Mouse (Mus musculus) kidney, adult 2 months (tissue): Measurements from ENCODE around the gene Prdx2. TPM values are rescaled to one million over a fixed set of nuclear protein-coding genes. Genes with fewer than 3 reads are reported as not detected.
A peak's percentile ranks its signal among the peaks of the same experiment; 100 is the strongest.

Experiments
- DNase-seq: peaks from one replicate; pipeline ENCODE4 v3.0.0; 2021
- H3K27ac ChIP-seq: fragments of 200-500 bp; 2 replicates; pipeline ENCODE4 v1.5.1; 2012; ENCODE audit warnings: low read depth, low read length, control low read depth, inconsistent platforms; ENCODE audit not compliant: insufficient read depth
- H3K27me3 ChIP-seq: fragments of 200-500 bp; replicated peaks from 2 replicates; pipeline ENCODE4 v1.6.1; 2012; ENCODE audit warnings: mild to moderate bottlenecking, moderate library complexity, low read length, inconsistent platforms; ENCODE audit not compliant: control insufficient read depth, insufficient read depth
- H3K36me3 ChIP-seq: fragments of 200-500 bp; 2 replicates; pipeline ENCODE4 v1.6.1; 2012; ENCODE audit warnings: mild to moderate bottlenecking, moderate library complexity, low read length, inconsistent platforms; ENCODE audit not compliant: control insufficient read depth, insufficient read depth
- H3K4me1 ChIP-seq: fragments of 200-500 bp; 2 replicates; pipeline ENCODE4 v1.6.1; 2011; ENCODE audit warnings: low read length; ENCODE audit not compliant: control insufficient read depth, insufficient read depth
- H3K4me3 ChIP-seq: fragments of 200-500 bp; 2 replicates; pipeline ENCODE4 v1.5.1; 2011; ENCODE audit warnings: mild to moderate bottlenecking, low read depth, low read length, control low read depth; ENCODE audit not compliant: insufficient read depth
- CTCF ChIP-seq: fragments of 200-500 bp; conservative IDR thresholded peaks from 2 replicates; pipeline ENCODE4 v1.5.1; 2011; ENCODE audit warnings: low read depth, mild to moderate bottlenecking, control low read depth, low read length, moderate library complexity, mixed read lengths; ENCODE audit not compliant: insufficient read depth, insufficient read length
- POLR2A ChIP-seq: fragments of 200-500 bp; IDR thresholded peaks from one replicate; pipeline ENCODE4 v1.6.1; 2011; ENCODE audit warnings: low read depth, low read length, control low read depth
- WGBS: fragments of 180-500 bp; shearing (Covaris S2); methylation state at CpG from one replicate; pipeline ENCODE4 v1.1.7; 2018; 5-methylcytosine and 5-hydroxymethylcytosine counted together
- polyA plus RNA-seq: library from polyadenylated mRNA; depleted of rRNA; stranded (reverse); fragments of >200 nt; gene quantifications from 2 replicates; pipeline ENCODE4 v1.2.3, GENCODE M21; 2012; rRNA removed

Prdx2 gene
- polyA plus RNA-seq, 1 experiment: 376 TPM

DNA sequence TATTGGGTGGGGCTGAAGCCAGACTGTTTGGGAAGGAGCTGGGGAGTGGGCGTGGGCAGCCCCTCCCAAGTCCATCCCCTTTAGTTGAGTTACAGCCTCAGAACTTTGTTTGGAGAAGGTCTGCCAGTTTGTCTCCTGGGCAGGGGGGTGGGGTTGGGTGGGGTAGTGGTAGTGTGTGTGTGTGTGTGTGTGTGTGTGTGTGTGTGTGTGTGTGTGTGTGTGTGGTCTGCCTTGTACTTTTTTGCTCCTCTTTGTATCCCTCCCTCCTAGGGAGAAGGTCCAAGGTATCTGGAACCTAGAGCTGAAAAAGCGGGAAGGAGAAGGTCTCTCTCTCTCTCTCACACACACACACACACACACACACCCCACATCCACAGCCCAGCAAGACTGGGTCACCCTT, 45.0 kb downstream of the Prdx2 start, which contains the start of gene Best2:
TSS of gene Best2 (minus strand) at position 101 of the 400 bp plus-strand sequence.
- H3K4me1 ChIP-seq: no peaks in the 10 kb centered on the region
- H3K27me3 ChIP-seq: no peaks in the 10 kb centered on the region
- WGBS: 67% methylated on average over 2 of the region's 2 CpGs
- no peaks in the 10 kb centered on the region for H3K36me3 ChIP-seq
- H3K4me3 ChIP-seq: peak within 1 kb of the TSS; percentile 33; the same call in 1 of the 2 replicates
- DNase-seq: no peak
- TF ChIP-seq POLR2A (no peak), CTCF (no peak)
- H3K27ac ChIP-seq: no peak within 1 kb of the TSS

DNA sequence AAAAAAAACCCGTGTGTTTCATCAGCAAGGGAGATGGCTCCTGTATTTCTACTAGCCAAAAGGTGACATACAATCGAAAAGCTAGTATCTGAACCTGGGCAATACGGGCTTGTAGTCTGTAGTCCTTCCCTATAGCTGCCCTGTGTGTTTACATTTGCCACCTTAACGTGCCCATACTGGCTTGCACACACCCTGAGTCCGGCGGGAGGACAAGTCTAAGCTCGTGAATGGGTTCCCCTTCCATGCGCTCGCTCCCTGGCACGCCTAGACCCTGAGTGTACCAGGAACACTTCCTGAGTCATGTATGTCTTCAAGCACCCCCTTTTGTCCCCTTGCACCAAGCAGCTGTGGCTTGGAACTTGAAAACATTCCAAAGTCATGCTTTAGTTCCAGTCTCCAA, 47.3 kb downstream of the Prdx2 start:
- no peaks in the 10 kb centered on the region; the same call in 1 of the 2 replicates for H3K36me3 ChIP-seq
- whole genome bisulfite sequencing: 67% methylated on average over 10 of the region's 10 CpGs
- H3K27me3 ChIP-seq: no peaks in the 10 kb centered on the region
- no peak overlapping the region for H3K27ac ChIP-seq
- DNase-seq: no peak
- no peak overlapping the region for H3K4me3 ChIP-seq
- H3K4me1 ChIP-seq: no peaks in the 10 kb centered on the region
- TF ChIP-seq POLR2A (no peak), CTCF (no peak)

DNA sequence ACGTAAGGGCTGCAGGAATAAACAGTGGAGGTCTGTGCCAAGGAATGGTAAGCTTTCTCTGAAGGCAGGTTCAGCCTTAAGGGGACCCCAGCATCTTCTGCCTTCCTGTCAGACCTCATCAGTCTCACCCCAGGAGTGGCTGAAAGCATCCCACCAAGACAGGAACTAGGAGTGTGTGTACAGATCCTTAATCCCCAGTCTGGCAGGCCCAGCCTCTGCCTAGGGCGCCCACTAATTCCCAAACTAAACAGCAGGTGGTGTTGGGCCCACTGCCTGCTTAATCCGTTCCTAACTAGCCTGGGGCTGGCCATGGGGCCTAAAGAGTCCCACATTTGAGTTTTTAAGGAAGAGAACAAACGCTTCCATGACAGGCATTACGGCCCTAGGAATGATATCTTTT, 47.8 kb downstream of the Prdx2 start:
- Histone ChIP-seq H3K27me3 (no peaks in the 10 kb centered on the region), H3K36me3 (no peaks in the 10 kb centered on the region; the same call in 1 of the 2 replicates), H3K4me1 (no peaks in the 10 kb centered on the region), H3K27ac (no peak overlapping the region), H3K4me3 (no peak overlapping the region)
- DNase-seq: no peak
- 68% methylated on average over 5 of the region's 5 CpGs for WGBS
- TF ChIP-seq POLR2A: no peak
- no peak for TF ChIP-seq CTCF

DNA sequence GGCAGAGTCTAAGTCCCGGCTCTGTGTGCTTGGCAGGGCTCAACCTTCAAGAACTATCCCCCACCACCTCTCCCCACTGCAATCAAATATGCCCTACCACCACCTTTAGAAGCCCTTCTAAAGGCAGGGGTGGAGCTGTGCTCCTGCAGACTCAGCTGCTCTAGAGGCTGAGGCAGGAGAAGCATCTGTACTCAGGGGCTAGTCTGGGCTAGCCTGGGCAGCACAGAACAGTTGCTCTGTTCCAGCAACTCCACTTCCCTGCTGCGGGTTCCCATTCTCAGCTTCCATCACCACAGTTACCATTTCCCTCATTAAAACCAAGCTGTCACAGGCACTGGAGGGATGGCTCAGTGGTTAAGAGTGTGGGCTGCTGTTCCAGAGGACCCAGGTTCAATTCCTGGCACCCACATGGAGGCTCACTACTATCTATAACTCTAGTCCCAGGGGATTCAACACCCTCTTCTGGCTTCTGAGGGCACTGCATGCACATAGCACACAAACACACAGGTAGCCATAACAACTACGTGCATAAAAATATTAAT, 52.2 kb downstream of the Prdx2 start:
- H3K36me3 ChIP-seq: no peaks in the 10 kb centered on the region; the same call in 1 of the 2 replicates

DNA sequence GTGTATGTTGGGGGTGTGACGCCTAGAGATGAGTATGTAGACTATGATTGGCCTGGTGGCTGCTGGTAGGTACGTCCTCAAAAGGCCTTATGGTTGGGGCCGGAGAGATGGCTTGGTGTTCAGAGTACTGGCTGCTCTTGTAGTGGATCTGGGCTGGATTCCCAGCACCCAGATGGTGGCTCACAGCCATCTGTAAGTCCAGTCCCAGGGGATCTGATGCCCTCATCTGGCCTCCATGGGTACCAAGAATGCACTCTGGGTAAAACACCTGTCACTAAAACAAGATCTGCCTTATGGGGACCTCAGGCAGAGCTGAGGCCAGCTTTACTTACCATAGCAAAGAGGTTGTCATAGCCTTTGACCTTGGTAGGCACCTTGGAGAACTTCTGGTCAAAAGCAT, 54.5 kb downstream of the Prdx2 start:
- WGBS: 93% methylated on average over 3 of the region's 3 CpGs
- Histone ChIP-seq H3K4me3 (0 out of 2 replicates have a peak overlapping the region, but pooled peaks have one; percentile 96), H3K36me3 (no peaks in the 10 kb centered on the region; the same call in 1 of the 2 replicates), H3K27me3 (no peaks in the 10 kb centered on the region), H3K27ac (no peak overlapping the region), H3K4me1 (peaks cover 19% of the 10 kb centered on the region)
- TF ChIP-seq POLR2A: no peak
- TF ChIP-seq CTCF: no peak
- DNase-seq: no peak

More for the DNA sequence above, 52.2 kb downstream of the Prdx2 start:
- H3K4me1 ChIP-seq: peaks cover 11% of the 10 kb centered on the region
- H3K27me3 ChIP-seq: no peaks in the 10 kb centered on the region
- TF ChIP-seq CTCF: no peak
- TF ChIP-seq POLR2A: no peak
- no peak for DNase-seq
- no peak overlapping the region for H3K4me3 ChIP-seq
- H3K27ac ChIP-seq: no peak overlapping the region
- WGBS: 93% methylated on average over 3 of the region's 3 CpGs

Other genes starting within 250 kb of the Prdx2 start
- gene G430095P16Rik, start 246.6 kb upstream of the Prdx2 start, polyA plus RNA-seq: 0.65 and 0.81 TPM in 2 replicates
- gene Nfix, start 169.2 kb upstream of the Prdx2 start, polyA plus RNA-seq: 17.7 and 22.1 TPM in 2 replicates
- 4.4 and 4.5 TPM in 2 replicates for gene Dand5, start 146.8 kb upstream of the Prdx2 start, polyA plus RNA-seq
- 24.2 and 41.0 TPM in 2 replicates for gene Gadd45gip1, start 138.1 kb upstream of the Prdx2 start, polyA plus RNA-seq
- gene Rad23a, start 128.9 kb upstream of the Prdx2 start, polyA plus RNA-seq: 73.0 TPM in 2 replicates
- gene Calr, start 122.7 kb upstream of the Prdx2 start, polyA plus RNA-seq: 316 and 337 TPM in 2 replicates
- gene Farsa, start 112.6 kb upstream of the Prdx2 start, polyA plus RNA-seq: 37.5 and 37.6 TPM in 2 replicates
- gene Syce2, start 97.5 kb upstream of the Prdx2 start, polyA plus RNA-seq: 0.87 and 1.7 TPM in 2 replicates
- gene Gcdh, start 75.7 kb upstream of the Prdx2 start, polyA plus RNA-seq: 700 TPM in 2 replicates
- gene Klf1, start 67.7 kb upstream of the Prdx2 start, polyA plus RNA-seq: 3.2 and 6.0 TPM in 2 replicates
- gene Dnase2a, start 61.0 kb upstream of the Prdx2 start, polyA plus RNA-seq: 19.0 and 20.1 TPM in 2 replicates
- 0.18 and 0.38 TPM in 2 replicates for gene Mast1, start 32.2 kb upstream of the Prdx2 start, polyA plus RNA-seq
- gene Rtbdn, start 22.6 kb upstream of the Prdx2 start, polyA plus RNA-seq: not detected in 2 replicates
- gene Gm49661, start 154 bp upstream of the Prdx2 start, polyA plus RNA-seq: not detected in 2 replicates
- gene Rnaseh2a, start 180 bp downstream of the Prdx2 start, polyA plus RNA-seq: 29.4 and 34.4 TPM in 2 replicates
- 19.2 and 20.9 TPM in 2 replicates for gene Junb, start 9.1 kb downstream of the Prdx2 start, polyA plus RNA-seq
- 34.5 and 34.6 TPM in 2 replicates for gene Hook2, start 21.0 kb downstream of the Prdx2 start, polyA plus RNA-seq
- not detected in 2 replicates for gene Best2, start 44.9 kb downstream of the Prdx2 start, polyA plus RNA-seq
- gene Asna1, start 55.7 kb downstream of the Prdx2 start, polyA plus RNA-seq: 266 and 270 TPM in 2 replicates
- 103 and 111 TPM in 2 replicates for gene Trir, start 57.2 kb downstream of the Prdx2 start, polyA plus RNA-seq
- 36.1 and 45.0 TPM in 2 replicates for gene Tnpo2, start 67.3 kb downstream of the Prdx2 start, polyA plus RNA-seq
- 32.6 and 39.6 TPM in 2 replicates for gene Fbxw9, start 90.5 kb downstream of the Prdx2 start, polyA plus RNA-seq
- gene Gm5741, start 98.4 kb downstream of the Prdx2 start, polyA plus RNA-seq: 0.91 TPM in 1 of 2 replicates, not detected in the other
- 26.0 and 30.8 TPM in 2 replicates for gene Dhps, start 102.2 kb downstream of the Prdx2 start, polyA plus RNA-seq
- 141 and 157 TPM in 2 replicates for gene Wdr83os, start 111.2 kb downstream of the Prdx2 start, polyA plus RNA-seq
- gene Wdr83, start 111.7 kb downstream of the Prdx2 start, polyA plus RNA-seq: 33.7 and 37.7 TPM in 2 replicates
- 111 and 116 TPM in 2 replicates for gene Man2b1, start 113.7 kb downstream of the Prdx2 start, polyA plus RNA-seq
- gene Zfp791, start 153.5 kb downstream of the Prdx2 start, polyA plus RNA-seq: 0.76 and 0.84 TPM in 2 replicates
- not detected in 2 replicates for gene Cks1brt, start 182.3 kb downstream of the Prdx2 start, polyA plus RNA-seq